Mouse (Mus musculus): ENCODE measurements around the gene Epb41l2. TPM values are rescaled to one million over a fixed set of nuclear protein-coding genes. Genes with fewer than 3 reads are reported as not detected.

The Epb41l2 gene
- polyA plus RNA-seq, 1 experiment = 132 TPM

GRCm38 (mm10) chr10:25449312-25450020, 89.9 kb downstream of the Epb41l2 start:
- Histone ChIP-seq H3K4me1 (ENCODE audit: control insufficient read depth, insufficient read depth, low read length) (peaks cover 17% of the 10 kb centered on the region), H3K4me3 (replicated peaks; ENCODE audit: extremely low read depth, low read depth, low read length) (no peak overlapping the region)
- TF ChIP-seq CTCF (IDR thresholded peaks at IDR 0.05; ENCODE audit: insufficient read depth, low read length) = no peak
- 0 out of 2 replicates have a peak, but pooled peaks have one; percentile 10 for TF ChIP-seq POLR2A (IDR thresholded peaks at IDR 0.05; ENCODE audit: borderline replicate concordance, extremely low read depth, low read depth, low read length)
- 22% methylated on average over 11 of the region's 11 CpGs for WGBS
- no peak for DNase-seq

DNA sequence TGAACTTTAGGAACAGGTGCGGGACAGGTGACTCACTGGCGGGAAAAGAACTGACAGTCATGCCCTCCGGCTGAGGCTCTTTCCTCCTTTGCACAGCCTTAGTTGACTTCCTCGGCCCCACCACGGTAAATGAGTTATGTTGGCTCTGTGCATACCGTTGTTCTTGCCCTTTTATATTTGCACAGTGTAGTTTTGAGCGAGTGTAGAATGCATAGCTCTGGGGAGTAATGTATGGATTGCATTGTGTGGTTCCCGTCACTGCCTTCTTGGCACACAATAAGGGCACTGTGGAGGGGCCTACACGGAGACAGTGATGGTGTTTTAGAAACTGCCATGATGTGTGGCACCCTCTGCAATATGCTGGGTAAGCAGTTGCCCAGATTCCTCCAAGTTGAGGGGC, 93.6 kb downstream of the Epb41l2 start:
- Histone ChIP-seq H3K4me3 (replicated peaks; ENCODE audit: extremely low read depth, low read depth, low read length) (no peak overlapping the region), H3K4me1 (ENCODE audit: control insufficient read depth, insufficient read depth, low read length) (peaks cover 9% of the 10 kb centered on the region)
- 66% methylated on average over 9 of the region's 9 CpGs for WGBS
- no peak for TF ChIP-seq POLR2A (IDR thresholded peaks at IDR 0.05; ENCODE audit: borderline replicate concordance, extremely low read depth, low read depth, low read length)
- no peak for TF ChIP-seq CTCF (IDR thresholded peaks at IDR 0.05; ENCODE audit: insufficient read depth, low read length)
- no peak for DNase-seq

DNA sequence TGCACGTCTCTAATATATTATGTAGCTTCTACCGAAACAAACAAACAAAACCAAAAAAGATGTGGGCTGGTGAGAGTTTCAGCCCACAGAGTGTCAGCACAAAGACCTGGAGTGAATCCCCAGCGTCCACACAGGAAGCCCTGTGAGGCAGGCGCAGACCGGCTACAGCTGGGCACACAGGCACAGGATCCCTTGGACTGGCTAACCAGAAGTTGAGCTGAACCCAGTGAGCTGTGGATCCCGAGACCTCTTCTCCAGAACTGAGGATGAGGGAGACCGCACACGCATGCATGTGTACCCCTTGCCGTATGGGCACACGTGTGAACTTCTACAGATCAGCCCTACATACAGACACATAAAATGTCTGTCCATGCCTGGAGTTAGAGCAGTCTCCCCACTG, 94.2 kb downstream of the Epb41l2 start:
- 78% methylated on average over 10 of the region's 10 CpGs for WGBS
- Histone ChIP-seq H3K4me3 (replicated peaks; ENCODE audit: extremely low read depth, low read depth, low read length) (no peak overlapping the region), H3K4me1 (ENCODE audit: control insufficient read depth, insufficient read depth, low read length) (peaks cover 7% of the 10 kb centered on the region)
- no peak for TF ChIP-seq CTCF (IDR thresholded peaks at IDR 0.05; ENCODE audit: insufficient read depth, low read length)
- no peak for TF ChIP-seq POLR2A (IDR thresholded peaks at IDR 0.05; ENCODE audit: borderline replicate concordance, extremely low read depth, low read depth, low read length)
- no peak for DNase-seq

DNA sequence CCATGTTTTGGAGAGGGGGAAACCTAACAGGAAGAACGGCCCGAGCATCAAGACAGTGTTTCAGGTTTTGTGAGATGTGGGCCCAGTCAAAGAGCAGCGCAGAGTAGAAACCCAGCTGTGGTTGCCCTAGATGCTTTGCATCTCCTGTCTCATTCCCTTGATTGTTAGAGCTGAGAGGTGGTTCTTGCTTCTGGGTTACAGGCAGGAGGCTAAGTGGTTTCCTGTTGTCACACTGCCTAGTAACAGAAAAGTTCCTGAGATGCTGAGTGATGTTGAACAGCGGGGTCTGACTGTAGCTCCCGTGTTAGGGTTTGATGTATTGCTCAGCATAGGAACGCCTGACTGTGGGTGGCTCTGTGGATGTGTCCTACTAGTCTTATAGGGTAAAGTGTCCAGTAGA, 97.5 kb downstream of the Epb41l2 start:
- no peak overlapping the region for H3K4me3 ChIP-seq (replicated peaks; ENCODE audit: extremely low read depth, low read depth, low read length)
- DNase-seq = no peak
- 57% methylated on average over 6 of the region's 6 CpGs for WGBS
- peaks cover 10% of the 10 kb centered on the region for H3K4me1 ChIP-seq (ENCODE audit: control insufficient read depth, insufficient read depth, low read length)
- no peak for TF ChIP-seq CTCF (IDR thresholded peaks at IDR 0.05; ENCODE audit: insufficient read depth, low read length)
- no peak for TF ChIP-seq POLR2A (IDR thresholded peaks at IDR 0.05; ENCODE audit: borderline replicate concordance, extremely low read depth, low read depth, low read length)

DNA sequence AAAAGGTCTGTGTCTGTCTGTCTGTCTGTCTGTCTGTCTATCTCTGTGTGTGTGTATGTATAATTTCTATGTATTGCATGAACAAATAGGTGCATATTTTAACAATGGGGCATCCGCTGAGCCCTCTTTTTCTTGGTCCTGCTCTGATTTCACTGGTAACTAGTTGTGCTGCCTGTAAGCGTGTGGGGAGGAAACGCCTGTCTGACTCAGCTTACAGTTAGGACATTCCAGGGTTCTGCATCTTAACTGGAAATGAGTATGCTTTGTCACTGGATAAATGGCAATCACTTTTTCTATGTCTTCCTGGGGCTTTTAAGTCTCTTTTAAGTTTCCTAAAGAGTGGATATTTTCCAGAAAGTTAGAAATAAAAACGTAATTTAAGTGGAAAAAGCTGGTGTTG, 98.4 kb downstream of the Epb41l2 start:
- no peak for DNase-seq
- Histone ChIP-seq H3K4me3 (replicated peaks; ENCODE audit: extremely low read depth, low read depth, low read length) (no peak overlapping the region), H3K4me1 (ENCODE audit: control insufficient read depth, insufficient read depth, low read length) (peaks cover 11% of the 10 kb centered on the region)
- TF ChIP-seq POLR2A (IDR thresholded peaks at IDR 0.05; ENCODE audit: borderline replicate concordance, extremely low read depth, low read depth, low read length) (no peak), CTCF (IDR thresholded peaks at IDR 0.05; ENCODE audit: insufficient read depth, low read length) (no peak)
- WGBS = 71% methylated on average over 4 of the region's 4 CpGs

GRCm38 (mm10) chr10:25461832-25462231, 102.2 kb downstream of the Epb41l2 start:
- no peak for DNase-seq
- no peak overlapping the region for H3K4me3 ChIP-seq (replicated peaks; ENCODE audit: extremely low read depth, low read depth, low read length)
- peaks cover 9% of the 10 kb centered on the region for H3K4me1 ChIP-seq (ENCODE audit: control insufficient read depth, insufficient read depth, low read length)
- 79% methylated on average over 1 of the region's 1 CpGs for WGBS
- TF ChIP-seq CTCF (IDR thresholded peaks at IDR 0.05; ENCODE audit: insufficient read depth, low read length) (no peak), POLR2A (IDR thresholded peaks at IDR 0.05; ENCODE audit: borderline replicate concordance, extremely low read depth, low read depth, low read length) (no peak)

GRCm38 (mm10) chr10:25462669-25463068, 103.1 kb downstream of the Epb41l2 start:
- TF ChIP-seq CTCF (IDR thresholded peaks at IDR 0.05; ENCODE audit: insufficient read depth, low read length) (no peak), POLR2A (IDR thresholded peaks at IDR 0.05; ENCODE audit: borderline replicate concordance, extremely low read depth, low read depth, low read length) (no peak)

DNA sequence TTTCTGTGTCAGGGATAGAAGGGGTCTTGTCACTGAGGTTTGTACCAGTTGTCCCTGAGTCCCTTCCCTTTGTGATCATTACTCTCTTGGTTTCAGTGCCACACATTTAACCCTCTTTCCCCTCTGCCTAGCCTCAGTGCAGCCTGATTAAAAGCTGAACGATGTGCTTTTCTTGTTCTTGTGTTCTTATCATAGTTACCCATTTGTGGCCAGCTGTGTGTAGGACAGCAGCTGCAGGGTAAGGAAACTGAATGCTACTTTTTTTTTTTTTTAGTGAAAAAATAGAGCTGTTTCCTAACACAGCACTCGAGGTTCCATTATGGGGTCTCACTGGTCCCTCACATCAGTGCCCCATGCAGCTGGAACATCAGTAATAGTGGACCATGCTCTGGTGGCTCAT, 106.9 kb downstream of the Epb41l2 start:
- TF ChIP-seq POLR2A (IDR thresholded peaks at IDR 0.05; ENCODE audit: borderline replicate concordance, extremely low read depth, low read depth, low read length) (no peak), CTCF (IDR thresholded peaks at IDR 0.05; ENCODE audit: insufficient read depth, low read length) (no peak)
- 39% methylated on average over 2 of the region's 2 CpGs for WGBS
- no peak for DNase-seq
- Histone ChIP-seq H3K4me3 (replicated peaks; ENCODE audit: extremely low read depth, low read depth, low read length) (no peak overlapping the region), H3K4me1 (ENCODE audit: control insufficient read depth, insufficient read depth, low read length) (peaks cover 9% of the 10 kb centered on the region)

More at GRCm38 (mm10) chr10:25462669-25463068, 103.1 kb downstream of the Epb41l2 start:
- no peak overlapping the region for H3K4me3 ChIP-seq (replicated peaks; ENCODE audit: extremely low read depth, low read depth, low read length)
- no peak for DNase-seq
- peaks cover 9% of the 10 kb centered on the region for H3K4me1 ChIP-seq (ENCODE audit: control insufficient read depth, insufficient read depth, low read length)
- WGBS = 77% methylated on average over 3 of the region's 3 CpGs

DNA sequence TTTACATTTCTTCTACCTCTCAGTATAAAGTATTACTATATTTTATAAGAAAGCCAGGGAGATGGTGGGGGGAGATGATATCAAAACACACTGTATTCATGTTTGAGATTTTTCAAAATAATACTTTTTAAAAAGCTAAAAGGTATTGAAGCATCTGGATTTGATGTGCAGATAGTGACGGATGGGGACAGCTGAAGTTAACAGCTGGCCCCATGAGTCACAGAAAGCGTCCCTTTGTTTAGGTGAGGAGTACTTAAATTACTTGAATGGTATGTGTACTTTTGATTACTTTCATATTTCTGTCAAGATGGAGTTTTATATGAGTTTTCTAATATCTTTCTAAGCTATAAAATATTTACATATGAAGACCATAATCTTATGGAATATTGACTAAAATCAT, 112.3 kb downstream of the Epb41l2 start:
- Histone ChIP-seq H3K4me3 (replicated peaks; ENCODE audit: extremely low read depth, low read depth, low read length) (no peak overlapping the region), H3K4me1 (ENCODE audit: control insufficient read depth, insufficient read depth, low read length) (no peaks in the 10 kb centered on the region)
- no peak for TF ChIP-seq POLR2A (IDR thresholded peaks at IDR 0.05; ENCODE audit: borderline replicate concordance, extremely low read depth, low read depth, low read length)
- no peak for TF ChIP-seq CTCF (IDR thresholded peaks at IDR 0.05; ENCODE audit: insufficient read depth, low read length)
- WGBS = 72% methylated on average over 2 of the region's 2 CpGs
- DNase-seq = no peak

- WGBS = 85% methylated on average over 3 of the region's 3 CpGs
- no peak for DNase-seq
- H3K4me1 ChIP-seq (ENCODE audit: control insufficient read depth, insufficient read depth, low read length) = no peaks in the 10 kb centered on the region
- TF ChIP-seq POLR2A (IDR thresholded peaks at IDR 0.05; ENCODE audit: borderline replicate concordance, extremely low read depth, low read depth, low read length) (no peak), CTCF (IDR thresholded peaks at IDR 0.05; ENCODE audit: insufficient read depth, low read length) (no peak)
- no peak overlapping the region for H3K4me3 ChIP-seq (replicated peaks; ENCODE audit: extremely low read depth, low read depth, low read length)
These were observed 120.1 kb downstream of the Epb41l2 start for GRCm38 (mm10) chr10:25479716-25480115.
